Mouse (Mus musculus) R1 (cell line): ENCODE measurements around the gene Stk11.
A peak's percentile ranks its signal among the peaks of the same experiment; 100 is the strongest.

Experiments
- DNase-seq: peaks from one replicate; pipeline ENCODE4 v3.0.0-alpha.2; 2018; ENCODE audit warnings: low read depth, low spot score

Stk11 gene

DNA sequence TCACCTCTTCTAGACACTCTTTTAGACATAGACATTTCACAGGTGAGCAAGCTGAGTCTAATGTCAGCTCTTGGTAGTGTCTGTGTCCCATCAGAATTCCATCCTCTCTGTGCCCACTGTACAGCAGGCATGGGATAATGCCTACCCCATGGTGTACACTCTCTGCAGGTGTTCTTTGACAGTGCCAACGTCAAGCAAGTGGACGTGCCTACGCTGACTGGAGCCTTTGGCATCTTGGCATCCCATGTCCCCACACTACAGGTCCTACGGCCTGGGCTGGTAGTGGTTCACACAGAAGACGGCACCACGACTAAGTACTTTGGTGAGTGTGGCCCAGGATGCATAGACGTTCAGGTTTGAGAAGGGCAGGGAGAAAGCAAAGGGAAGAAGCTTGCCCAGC, 28.1 kb downstream of the Stk11 start:
- no peak for DNase-seq

DNA sequence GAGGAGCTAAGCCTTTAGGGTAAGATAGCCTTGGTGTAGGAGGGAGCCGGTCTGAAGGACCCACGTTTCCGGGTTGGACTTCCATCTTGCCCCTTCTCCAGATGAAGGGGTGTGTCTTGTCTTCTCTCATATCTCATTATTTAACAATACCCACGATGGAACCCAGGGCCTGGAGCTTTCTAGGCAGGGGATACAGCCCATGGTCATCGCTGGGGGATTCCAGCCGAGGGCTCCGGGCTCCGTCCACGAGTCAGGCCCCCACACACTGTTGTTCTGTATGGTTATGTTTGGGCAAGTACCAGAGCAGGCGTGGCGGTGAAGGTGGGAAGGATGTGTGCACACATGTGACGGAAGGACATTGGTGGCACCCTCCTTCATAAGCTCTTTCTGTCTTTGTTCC, 28.6 kb downstream of the Stk11 start:
- no peak for DNase-seq

DNA sequence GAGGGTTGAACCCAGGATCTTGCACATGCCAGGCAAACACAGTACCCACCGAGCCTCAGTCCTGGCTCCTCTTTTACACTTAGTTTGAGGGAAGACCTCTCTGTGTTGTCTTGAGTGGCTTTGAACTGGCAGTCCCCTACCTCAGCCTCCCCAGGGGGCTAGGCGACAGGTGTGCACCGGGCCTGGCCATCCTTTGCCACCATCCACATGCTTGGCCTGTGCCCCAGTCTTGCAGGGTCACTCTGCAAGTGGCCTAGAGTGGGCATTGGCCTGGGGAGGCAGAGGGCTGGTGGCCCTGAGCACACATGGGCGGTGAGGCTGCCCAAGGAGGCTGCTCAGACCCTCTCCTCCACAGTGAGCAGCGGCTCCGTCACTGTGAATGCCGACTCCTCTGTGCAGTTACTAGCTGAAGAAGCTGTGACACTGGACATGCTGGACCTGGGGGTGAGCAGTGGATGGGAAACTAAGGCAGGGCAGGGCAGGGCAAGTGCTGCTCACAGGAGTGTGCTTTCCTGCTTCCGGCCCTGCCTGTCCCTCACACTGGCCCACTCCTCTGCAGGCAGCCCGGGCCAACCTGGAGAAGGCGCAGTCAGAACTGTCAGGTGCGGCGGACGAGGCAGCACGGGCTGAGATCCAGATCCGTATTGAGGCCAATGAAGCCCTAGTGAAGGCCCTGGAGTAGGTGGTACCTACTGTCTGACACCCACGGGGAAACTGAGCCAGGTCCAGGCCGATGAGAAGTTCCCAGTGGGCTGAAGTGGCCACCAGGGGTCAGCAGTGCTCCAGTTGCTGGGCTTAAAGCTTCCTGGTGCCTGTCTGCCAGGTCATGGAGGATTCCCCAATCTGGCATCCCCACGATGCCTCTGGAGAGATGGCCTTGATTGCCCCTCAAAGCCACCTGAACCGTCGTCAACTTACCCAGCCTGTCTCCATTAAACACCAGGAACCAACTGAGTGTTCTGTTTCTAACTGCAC, 29.5 kb downstream of the Stk11 start:
- DNase-seq = peak; percentile 73

DNA sequence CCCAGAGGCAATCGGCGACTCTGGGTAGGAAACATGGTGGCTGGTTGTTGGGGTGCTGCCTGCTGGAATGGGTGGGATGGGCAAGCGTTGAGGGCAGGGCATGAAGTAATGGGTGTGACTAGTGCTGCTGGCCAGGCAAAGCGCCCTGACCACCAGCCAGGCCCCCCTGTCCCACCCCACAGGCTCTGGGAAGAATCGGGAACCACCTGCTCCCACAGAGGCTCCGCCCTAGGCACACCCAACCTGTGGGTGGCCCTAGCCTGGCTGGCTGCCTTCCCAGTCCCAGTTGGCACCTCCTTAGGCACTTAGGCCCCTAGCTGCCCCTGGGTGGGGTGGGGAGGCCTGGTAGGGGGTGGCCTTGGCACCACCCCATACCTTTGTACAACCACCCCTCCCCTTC, 30.3 kb downstream of the Stk11 start:
- no peak for DNase-seq

DNA sequence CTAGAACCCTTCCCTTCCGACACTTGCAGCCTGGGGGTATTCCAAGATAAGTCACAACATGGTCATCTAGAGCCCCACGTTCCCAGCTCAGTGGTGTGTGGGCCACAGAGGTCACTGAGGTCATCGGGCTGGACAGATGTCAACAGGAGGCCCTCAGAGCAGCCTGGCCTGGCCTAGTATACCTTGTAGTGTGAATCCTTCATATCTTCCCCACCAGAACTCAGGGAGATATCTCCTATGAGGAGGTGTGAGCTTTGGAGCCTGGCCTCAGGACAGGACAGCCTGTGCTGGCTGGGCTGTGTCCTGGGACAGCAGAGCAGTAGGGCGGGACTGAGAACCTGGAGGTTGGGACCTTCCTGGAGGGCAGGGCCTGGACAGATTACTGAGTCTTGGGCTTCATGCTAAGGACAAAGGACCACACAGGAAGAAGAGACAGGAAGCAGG, 31.0 kb downstream of the Stk11 start:
- no peak for DNase-seq

DNA sequence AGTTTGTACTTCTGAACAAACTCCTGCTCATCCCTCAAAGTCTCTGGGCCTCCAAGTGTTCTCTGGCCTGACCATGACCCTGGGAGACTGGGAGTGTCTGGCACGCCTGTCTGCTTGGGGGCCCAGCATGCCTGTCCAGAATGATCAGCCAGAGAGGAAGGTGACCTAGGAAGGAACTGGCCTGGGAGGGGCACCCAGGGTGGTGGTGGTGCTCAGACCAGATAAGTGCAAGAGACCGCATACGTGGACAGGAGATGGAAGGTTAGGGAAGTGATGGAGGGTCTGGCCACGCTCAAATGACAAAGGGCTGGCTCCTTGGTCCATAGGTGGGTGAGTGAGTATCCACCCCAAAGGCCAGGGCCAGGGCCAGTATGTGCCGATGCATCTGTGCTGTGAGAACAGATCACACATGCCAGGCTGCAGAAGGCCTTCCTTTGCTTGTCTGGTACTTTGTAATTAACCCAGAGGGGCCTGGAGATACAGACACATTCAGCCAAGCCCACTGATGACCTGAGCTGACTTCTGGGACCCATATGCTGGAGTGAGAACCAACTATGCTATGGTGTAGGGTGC, 31.6 kb downstream of the Stk11 start:
- DNase-seq = no peak

DNA sequence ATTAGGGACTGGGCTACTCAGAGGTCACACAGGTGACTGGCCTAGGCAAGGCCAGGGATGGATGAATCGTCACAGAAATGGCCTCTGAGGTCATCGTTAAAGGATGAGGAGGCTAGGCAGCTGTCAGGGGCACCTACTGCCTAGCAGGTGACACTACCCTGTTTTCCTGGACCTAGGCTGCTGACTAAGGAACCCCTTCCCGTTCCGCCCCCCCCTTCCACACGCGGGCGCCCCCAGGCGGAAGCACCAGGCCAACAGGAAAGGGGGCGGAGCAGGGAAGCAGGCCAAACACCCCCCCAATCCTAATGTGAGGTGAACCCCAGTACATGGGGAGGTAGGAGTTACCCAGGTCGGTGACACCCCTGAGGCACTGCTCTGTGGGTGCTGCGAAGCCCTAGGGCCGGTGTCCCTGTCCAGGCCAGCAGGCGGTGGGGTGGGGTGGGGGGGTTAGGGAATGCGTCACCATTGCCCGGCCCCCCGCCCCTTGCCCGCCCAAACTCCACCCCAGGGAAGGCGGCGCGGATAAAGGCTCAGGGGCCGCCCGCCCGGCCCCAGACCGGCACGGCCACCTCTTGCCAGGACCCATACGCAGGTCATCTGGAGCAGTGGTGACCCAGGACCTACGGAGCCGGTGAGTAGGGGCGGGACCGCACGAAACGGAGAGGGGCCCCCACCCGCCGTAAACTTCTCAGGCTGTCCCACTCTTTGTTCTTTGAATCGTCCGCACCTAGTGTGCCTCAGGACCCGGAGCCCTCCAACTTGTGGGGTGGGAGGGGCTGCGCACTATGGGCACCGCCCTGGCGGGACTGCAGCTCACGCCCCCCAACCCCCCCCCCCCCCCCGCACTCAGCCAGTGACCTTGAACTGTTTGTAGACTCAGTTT, 32.4 kb downstream of the Stk11 start, which contains the start of gene Midn:
Gene Midn (plus strand): TSS at position 554 of the 883 bp plus-strand sequence.
- DNase-seq = peak; percentile 86

DNA sequence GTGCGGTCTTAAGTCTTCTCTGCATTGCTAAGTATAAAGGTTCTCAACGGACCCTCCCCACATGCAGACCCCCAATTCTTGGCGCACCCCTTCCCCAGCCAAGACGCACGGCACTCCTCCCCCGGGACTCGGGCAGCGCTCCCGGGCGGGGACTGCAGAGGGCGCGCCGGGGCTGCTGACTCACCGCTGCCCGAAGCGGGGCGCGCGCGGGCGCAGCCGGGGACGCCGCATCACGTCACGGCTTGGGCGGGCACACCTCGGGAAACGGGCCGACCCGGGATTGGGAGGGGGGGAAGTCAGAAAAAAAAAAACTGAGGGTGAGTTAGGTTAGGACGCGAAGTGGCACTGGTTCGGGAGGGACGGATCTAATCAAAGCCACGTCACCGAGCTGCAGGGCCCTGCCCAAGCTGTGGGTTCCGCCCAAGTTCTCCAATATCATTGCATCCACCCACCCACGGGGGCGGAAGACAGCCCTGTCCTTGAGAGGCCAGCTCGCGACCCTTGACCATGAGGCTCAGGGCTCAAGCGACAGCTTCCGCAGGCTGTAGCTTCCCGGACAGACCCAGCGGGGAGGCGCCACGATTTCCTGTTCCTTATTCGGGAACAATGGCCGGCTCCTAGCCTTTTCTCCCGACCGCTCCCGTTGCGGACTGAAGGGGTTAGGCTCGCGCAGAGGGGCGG, 33.1 kb downstream of the Stk11 start:
- no peak for DNase-seq

DNA sequence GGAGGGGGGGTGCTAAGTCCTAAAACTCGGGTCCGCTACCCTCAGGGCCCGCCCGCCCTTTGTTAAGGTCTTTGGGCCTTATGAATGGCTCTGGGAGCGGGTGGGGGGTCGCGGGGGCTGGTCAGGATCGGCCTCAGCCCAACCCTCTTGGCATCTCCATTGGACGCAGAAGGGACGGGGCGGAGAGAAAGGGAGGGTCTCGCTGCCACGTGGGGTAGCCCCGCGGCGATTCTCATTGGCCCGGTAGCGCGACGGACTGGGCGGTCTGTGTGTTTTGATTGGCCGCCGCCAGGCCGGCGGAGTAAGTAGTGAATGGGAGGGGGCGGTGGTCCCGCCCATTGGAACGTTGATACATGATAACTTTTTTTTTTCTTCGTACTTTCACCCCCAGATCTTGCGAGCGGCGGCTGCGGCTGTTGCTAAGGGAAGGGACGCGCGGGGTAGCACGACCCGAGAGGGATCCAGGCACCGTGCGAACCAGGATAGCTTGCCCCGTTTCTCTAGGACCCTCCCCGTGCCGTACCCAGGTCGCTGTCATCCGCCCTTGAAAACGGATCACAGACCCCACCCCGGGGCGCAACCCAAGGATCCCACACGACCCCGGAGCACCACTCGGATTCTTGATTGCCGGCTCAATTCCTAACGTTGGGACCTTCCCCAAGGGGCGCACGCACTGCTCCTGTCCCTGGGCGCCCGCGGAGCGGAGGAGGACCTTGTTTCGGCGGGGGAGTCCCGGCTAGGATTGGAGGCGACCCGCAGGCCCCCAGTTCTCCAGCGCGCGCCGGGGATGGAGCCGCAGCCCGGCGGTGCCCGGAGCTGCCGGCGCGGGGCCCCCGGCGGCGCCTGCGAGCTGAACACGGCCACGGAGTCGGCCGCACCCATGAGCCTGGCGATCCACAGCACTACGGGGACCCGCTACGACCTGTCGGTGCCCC, 34.0 kb downstream of the Stk11 start:
- peak; percentile 99 for DNase-seq

DNA sequence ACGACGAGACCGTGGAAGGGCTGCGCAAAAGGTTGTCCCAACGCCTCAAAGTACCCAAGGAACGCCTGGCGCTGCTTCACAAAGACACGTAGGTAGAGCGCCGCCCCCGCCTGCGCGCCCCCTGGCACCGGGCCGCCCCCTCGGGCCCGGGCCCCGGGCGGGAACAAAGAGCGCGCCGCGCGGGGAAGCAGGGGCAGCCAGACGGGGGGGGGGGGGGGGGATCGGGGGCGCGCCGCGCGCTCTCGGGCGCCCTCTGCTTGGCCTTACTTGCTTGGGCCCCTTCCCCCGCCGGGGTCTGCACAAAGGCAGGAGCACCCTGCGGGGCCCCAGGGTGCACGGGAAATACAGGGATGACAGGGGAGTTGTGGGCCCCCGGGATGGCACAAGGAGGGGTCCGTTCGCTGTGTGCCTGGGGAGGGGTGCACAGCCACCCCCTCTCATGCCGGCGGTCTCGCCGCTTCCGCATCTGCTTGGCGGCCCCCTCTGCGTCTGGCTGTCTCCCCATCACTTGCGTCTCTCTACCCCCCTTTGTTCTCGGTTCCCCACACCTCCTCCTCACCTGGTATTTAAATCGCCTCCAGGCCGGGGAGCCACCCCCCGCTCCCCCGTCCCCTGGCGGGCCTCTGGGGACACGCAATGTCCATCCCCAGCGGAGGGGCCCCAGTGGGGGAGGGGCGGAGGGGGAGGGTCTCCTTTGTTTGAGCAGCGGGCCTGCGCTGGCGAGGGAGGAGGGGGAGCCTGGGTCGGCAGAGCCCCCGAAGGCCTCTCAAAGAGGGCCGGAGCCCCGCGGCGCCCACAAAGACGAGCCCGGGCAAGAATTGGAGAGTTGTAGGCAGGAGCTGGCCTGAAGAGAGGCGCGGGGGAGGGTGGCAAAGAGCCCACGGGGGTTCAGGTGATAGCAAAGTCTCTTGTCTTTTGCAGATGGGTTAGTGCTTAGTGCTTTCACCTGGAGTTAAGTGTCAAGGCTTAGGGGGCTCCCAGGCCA, 34.9 kb downstream of the Stk11 start:
- DNase-seq = peak; percentile 62

DNA sequence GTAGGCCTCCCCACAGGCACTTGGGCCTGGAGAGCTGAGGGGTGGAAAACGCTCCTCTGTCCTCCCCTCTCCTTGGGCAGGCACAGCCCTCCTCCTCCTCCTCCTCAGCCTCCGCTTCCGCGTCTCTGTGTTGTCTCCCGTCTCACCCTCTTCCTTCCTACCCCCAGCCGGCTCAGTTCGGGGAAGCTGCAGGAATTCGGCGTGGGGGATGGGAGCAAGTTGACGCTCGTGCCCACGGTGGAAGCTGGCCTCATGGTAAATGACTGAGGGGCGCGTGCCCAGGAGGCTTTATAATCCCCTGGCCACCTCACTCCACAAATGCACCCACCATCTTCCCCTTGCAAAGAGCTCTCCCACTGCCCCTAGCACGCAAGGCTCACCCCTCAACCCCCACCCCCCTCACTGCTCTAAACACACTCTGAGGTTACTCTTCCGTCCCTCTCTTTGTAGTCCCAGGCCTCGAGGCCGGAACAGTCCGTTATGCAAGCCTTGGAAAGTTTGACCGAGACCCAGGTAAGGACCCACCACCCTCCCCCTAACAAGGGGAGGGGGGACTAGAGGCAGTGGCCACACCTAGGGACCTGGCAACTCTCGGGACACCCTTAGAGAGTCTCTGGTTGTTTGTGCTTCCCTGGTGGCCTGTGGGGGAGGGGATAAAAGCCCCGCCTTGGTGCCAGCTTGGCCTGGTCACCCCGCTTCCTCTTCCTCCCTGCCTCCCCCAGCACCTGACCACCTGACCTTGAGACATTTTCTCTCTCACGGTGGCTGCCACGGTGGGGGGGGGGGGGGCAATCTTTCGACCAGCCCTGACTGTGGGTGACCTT, 35.8 kb downstream of the Stk11 start:
- DNase-seq = peak; percentile 43

DNA sequence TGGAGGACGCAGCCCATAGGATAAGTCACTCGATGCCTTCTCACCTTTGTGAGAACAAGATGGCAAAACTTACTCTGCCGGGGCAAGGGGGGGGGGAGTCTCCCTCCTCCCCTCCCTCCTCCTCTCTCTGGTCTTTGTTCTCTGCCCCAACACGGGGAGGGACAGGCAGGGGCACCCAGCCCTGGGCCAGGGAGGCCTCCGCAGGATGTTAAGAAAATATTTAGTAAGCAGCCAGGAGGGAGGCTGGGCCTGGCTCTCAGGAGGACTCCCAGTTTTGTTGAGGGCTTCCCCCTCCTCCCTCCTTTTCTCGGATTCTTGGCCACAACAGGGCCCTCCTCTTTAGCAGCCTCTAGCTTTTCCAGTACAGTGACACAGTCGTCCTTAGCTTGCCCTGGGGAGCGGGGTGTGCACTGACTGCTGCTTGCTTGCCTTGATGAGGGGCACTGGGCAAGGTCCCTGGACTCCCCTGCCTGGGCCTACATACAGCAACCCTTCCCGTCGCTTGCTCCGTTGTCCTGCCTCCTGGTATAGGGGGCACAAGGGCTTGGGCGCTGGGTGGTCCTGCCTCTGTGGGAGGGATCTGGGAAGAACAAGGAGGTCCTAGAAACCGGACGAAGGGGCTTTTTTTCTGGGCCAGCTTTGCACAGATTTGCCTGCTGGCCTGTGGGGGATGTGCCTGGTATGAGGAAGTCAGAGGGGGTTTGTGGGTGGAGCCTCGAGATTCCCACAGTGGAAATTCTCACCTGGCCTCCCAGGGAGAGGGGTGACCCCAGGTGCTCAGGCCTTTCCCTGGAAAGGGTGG, 36.7 kb downstream of the Stk11 start:
- no peak for DNase-seq

DNA sequence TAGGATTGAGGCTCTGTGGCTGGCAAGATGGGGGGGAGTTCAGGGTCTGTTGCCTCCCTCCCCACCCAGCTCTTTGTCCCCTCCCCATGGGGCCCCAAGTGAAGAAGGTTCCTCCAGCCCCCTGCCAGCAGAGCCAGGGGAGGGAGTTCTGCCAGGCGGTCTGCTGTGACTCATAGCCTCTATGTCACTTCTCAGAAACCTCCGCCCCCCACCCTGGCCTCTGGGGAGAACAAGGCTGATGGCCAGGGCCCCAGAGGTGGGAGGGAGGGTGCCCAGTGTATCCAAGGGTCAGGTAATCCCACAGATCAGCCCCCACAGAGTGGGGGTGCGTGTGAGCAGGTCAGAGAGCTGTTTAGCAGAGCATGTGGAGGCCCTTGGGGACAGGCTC, 37.3 kb downstream of the Stk11 start:
- no peak for DNase-seq

DNA sequence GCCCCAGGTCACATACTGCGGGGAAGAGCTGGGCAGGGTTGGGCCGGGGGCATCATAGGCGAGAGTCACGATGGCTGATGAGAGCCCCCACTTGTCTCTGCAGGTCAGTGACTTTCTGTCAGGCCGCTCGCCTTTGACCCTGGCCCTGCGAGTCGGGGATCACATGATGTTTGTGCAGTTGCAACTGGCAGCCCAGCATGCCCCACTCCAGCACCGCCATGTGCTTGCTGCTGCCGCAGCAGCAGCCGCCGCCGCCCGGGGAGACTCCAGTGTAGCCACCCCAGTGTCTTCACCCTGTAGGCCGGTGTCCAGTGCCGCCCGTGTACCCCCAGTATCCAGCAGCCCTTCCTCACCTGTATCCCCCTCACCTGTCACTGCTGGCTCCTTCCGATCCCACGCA, 38.1 kb downstream of the Stk11 start:
- no peak for DNase-seq

DNA sequence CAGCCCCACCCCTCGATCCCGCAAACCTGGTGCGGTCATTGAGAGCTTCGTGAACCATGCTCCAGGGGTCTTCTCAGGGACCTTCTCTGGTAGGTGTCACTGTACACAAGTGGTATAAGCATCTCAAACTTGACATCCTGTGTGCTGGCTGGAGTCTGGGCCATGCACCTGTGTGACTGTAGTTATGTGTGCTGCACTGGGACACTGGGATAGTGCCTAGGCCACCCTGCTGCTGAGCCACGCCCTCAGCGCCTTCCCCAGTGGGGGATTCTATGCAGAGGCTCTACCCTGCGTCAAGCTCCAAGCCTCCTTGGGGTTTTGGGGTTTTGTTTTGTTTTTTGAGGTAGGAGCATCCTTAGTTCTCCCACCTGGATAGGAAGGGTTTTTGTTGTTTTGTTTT, 38.8 kb downstream of the Stk11 start:
- DNase-seq = no peak

DNA sequence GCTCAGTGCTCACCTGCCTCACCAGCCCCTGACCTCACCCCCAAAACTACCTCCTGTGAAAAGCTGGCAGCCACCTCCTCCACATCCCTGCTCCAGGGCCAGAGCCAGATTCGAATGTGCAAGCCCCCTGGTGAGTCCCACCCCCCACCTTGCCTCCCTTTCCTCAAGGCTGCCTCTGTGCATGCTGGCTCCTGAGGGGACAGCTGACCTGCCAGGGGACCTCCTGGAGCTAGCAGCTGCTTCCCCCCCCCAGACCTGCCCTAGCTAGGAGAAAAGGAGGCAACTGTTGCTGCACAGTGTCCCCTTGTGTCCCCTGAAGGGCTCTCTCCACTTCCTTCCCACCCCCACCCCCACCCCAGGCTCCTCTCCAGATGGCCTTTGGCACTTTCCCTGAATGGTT, 39.7 kb downstream of the Stk11 start:
- no peak for DNase-seq

DNA sequence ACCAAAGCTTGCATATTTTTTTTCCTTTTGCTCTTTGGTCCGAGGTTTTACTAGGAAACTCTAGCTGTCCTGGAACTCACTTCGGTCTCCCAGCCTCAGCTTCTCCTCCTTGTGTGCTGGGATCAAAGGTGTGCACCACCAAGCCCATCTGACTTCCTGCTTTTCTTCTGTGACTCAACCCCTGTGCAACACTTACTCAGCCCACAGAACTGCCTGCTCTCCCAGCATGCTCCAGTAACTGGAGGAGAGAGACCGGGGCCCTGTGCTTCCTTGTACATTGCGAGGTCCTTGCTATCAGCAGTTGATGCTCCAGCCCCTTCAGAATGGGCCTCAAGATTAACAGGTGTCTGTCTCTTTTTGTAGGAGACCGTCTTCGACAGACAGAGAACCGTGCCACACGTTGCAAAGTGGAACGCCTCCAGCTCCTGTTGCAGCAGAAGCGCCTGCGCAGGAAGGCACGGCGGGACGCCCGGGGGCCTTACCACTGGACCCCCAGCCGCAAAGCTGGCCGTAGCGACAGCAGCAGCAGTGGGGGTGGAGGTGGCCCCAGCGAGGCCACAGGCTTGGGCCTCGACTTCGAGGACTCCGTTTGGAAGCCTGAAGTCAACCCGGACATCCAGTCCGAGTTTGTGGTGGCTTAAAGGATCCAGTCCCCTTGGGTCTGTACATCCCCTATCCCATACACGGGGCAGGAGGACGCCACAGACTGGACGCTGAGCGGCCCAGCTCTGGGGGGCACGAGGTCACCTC, 40.6 kb downstream of the Stk11 start:
- no peak for DNase-seq
